Mouse (Mus musculus) stomach, postnatal 0 days (tissue): ENCODE results near the gene Olfr806. TPM values are rescaled to one million over a fixed set of nuclear protein-coding genes. Genes with fewer than 3 reads are reported as not detected.

Source experiments
- ATAC-seq: fragments of 200-750 bp; cut with Nextera tagmentation; 2 replicates; pipeline ENCODE4 v1.8.0; 2017; ENCODE audit not compliant: low FRiP score, low TSS enrichment
- DNase-seq: peaks from one replicate; pipeline ENCODE4 v3.0.0-alpha.2; 2016; ENCODE audit warnings: low spot score
- H3K27ac ChIP-seq: fragments of 300-500 bp; sonication (generic); replicated peaks from 2 replicates; pipeline ENCODE4 v1.5.1; 2014; ENCODE audit warnings: mild to moderate bottlenecking, control low read depth
- H3K27me3 ChIP-seq: fragments of 300-500 bp; sonication (generic); 2 replicates; pipeline ENCODE4 v1.6.1; 2014; ENCODE audit warnings: low read length; ENCODE audit not compliant: control insufficient read depth, insufficient read depth
- H3K36me3 ChIP-seq: fragments of 300-500 bp; sonication (generic); 2 replicates; pipeline ENCODE4 v1.6.1; 2014; ENCODE audit warnings: low read length, mixed read lengths; ENCODE audit not compliant: control insufficient read depth, insufficient read depth
- H3K4me1 ChIP-seq: fragments of 300-500 bp; sonication (generic); replicated peaks from 2 replicates; pipeline ENCODE4 v1.6.1; 2014; ENCODE audit warnings: antibody characterized with exemption; ENCODE audit not compliant: control insufficient read depth, insufficient read depth
- H3K4me2 ChIP-seq: fragments of 300-500 bp; sonication (generic); replicated peaks from 2 replicates; pipeline ENCODE4 v1.6.1; 2014; ENCODE audit warnings: low read depth, mild to moderate bottlenecking, control low read depth, moderate library complexity
- H3K4me3 ChIP-seq: fragments of 300-500 bp; sonication (generic); 2 replicates; pipeline ENCODE4 v1.5.1; 2014; ENCODE audit warnings: low read depth, low read length, control low read depth
- H3K9ac ChIP-seq: fragments of 300-500 bp; sonication (generic); 2 replicates; pipeline ENCODE4 v1.6.1; 2014; ENCODE audit warnings: mild to moderate bottlenecking, low read length, control low read depth, mixed read lengths
- H3K9me3 ChIP-seq: fragments of 300-500 bp; sonication (generic); 2 replicates; pipeline ENCODE4 v1.6.1; 2016; ENCODE audit warnings: low read length; ENCODE audit not compliant: control insufficient read depth
- CTCF ChIP-seq: IDR thresholded peaks from 2 replicates; pipeline ENCODE4 v1.5.1; 2016; ENCODE audit warnings: antibody characterized with exemption, low read depth, mild to moderate bottlenecking, moderate library complexity
- EP300 ChIP-seq: optimal IDR thresholded peaks from 2 replicates; pipeline ENCODE3; 2016; ENCODE audit warnings: antibody characterized with exemption
- WGBS: fragments of 180-500 bp; shearing (Covaris S2); extraction: QIAGEN DNeasy Blood & Tissue Kit; methylation state at CpG from one replicate; pipeline ENCODE4 v1.1.7; 2014; 5-methylcytosine and 5-hydroxymethylcytosine counted together
- microRNA-seq: library from miRNA; unstranded; fragments of <30 nt; microRNA quantifications from one replicate; pipeline ENCODE4, GENCODE M21; 2016
- polyA plus RNA-seq: library from polyadenylated mRNA; unstranded; fragments of >200 nt; fragmentation: Nextera tagmentation; extraction: Ambion mirVana; gene quantifications from 2 replicates; pipeline ENCODE4 v1.2.1, GENCODE M21; 2015

The Olfr806 gene
- polyA plus RNA-seq, 1 experiment from 2014 or later: not detected

- Histone ChIP-seq H3K27me3 (no peaks in the 10 kb centered on the region), H3K4me3 (no peak within 1 kb of the TSS), H3K9me3 (no peaks in the 10 kb centered on the region), H3K4me2 (no peak within 1 kb of the TSS), H3K27ac (no peak within 1 kb of the TSS), H3K9ac (no peak within 1 kb of the TSS), H3K4me1 (no peaks in the 10 kb centered on the region), H3K36me3 (no peaks in the 10 kb centered on the region)
- TF ChIP-seq CTCF (no peak), EP300 (no peak)
- DNase-seq: no peak
- ATAC-seq: no peak
Measured at GRCm38 (mm10) chr10:129702910-129703309, 38.8 kb downstream of the Olfr806 start, which contains the start of gene Olfr804. TSS of gene Olfr804 (plus strand) at chr10:129703210.

GRCm38 (mm10) chr10:129694186-129694585, 47.5 kb downstream of the Olfr806 start, which contains the start of gene Olfr803:
TSS of gene Olfr803 (minus strand) at chr10:129694286.
- 72% methylated on average over 2 of the region's 2 CpGs for WGBS
- H3K27ac ChIP-seq: no peak within 1 kb of the TSS
- no peak for ATAC-seq

GRCm38 (mm10) chr10:129688069-129688468, 53.7 kb downstream of the Olfr806 start, which contains the start of gene Olfr802:
TSS of gene Olfr802 (minus strand) at chr10:129688169.
- ATAC-seq (no peak), DNase-seq (no peak)
- Histone ChIP-seq H3K9me3 (no peaks in the 10 kb centered on the region), H3K9ac (no peak within 1 kb of the TSS), H3K27me3 (no peaks in the 10 kb centered on the region), H3K4me2 (no peak within 1 kb of the TSS), H3K4me3 (no peak within 1 kb of the TSS), H3K4me1 (no peaks in the 10 kb centered on the region), H3K27ac (no peak within 1 kb of the TSS), H3K36me3 (no peaks in the 10 kb centered on the region)
- TF ChIP-seq CTCF: no peak
- TF ChIP-seq EP300: no peak
- WGBS: 34% methylated on average over 1 of the region's 1 CpGs

More at GRCm38 (mm10) chr10:129694186-129694585, 47.5 kb downstream of the Olfr806 start, which contains the start of gene Olfr803:
- Histone ChIP-seq H3K4me1 (no peaks in the 10 kb centered on the region), H3K36me3 (no peaks in the 10 kb centered on the region), H3K9ac (no peak within 1 kb of the TSS), H3K27me3 (no peaks in the 10 kb centered on the region), H3K4me3 (no peak within 1 kb of the TSS), H3K4me2 (no peak within 1 kb of the TSS), H3K9me3 (no peaks in the 10 kb centered on the region)
- no peak for DNase-seq
- TF ChIP-seq EP300 (no peak), CTCF (no peak)

Small RNA genes within 50 kb of the gene (microRNA-seq; reads per million reads assigned to microRNA genes)
- not detected for gene Gm24485

Other genes starting within 250 kb of the Olfr806 start
- gene Olfr790, start 243.4 kb downstream of the Olfr806 start, polyA plus RNA-seq: not detected in 2 replicates
- not detected in 2 replicates for gene Olfr791, start 220.1 kb downstream of the Olfr806 start, polyA plus RNA-seq
- not detected in 2 replicates for gene Olfr792, start 202.8 kb downstream of the Olfr806 start, polyA plus RNA-seq
- gene Olfr794, start 174.3 kb downstream of the Olfr806 start, polyA plus RNA-seq: not detected in 2 replicates
- not detected in 2 replicates for gene Olfr796, start 129.4 kb downstream of the Olfr806 start, polyA plus RNA-seq
- gene Olfr798, start 114.0 kb downstream of the Olfr806 start, polyA plus RNA-seq: not detected in 2 replicates
- gene Olfr799, start 104.4 kb downstream of the Olfr806 start, polyA plus RNA-seq: not detected in 2 replicates
- not detected in 2 replicates for gene Olfr800, start 84.2 kb downstream of the Olfr806 start, polyA plus RNA-seq
- gene Olfr801, start 68.1 kb downstream of the Olfr806 start, polyA plus RNA-seq: 0.02 TPM in 1 of 2 replicates, not detected in the other
- 0.06 TPM in 1 of 2 replicates, not detected in the other for gene Olfr802, start 53.8 kb downstream of the Olfr806 start, polyA plus RNA-seq
- gene Olfr803, start 47.6 kb downstream of the Olfr806 start, polyA plus RNA-seq: not detected in 2 replicates
- gene Olfr804, start 38.7 kb downstream of the Olfr806 start, polyA plus RNA-seq: not detected in 2 replicates
- not detected in 2 replicates for gene Olfr805, start 12.5 kb downstream of the Olfr806 start, polyA plus RNA-seq
- not detected in 2 replicates for gene Olfr807, start 15.9 kb upstream of the Olfr806 start, polyA plus RNA-seq
- 0.07 TPM in 1 of 2 replicates, not detected in the other for gene Olfr808, start 23.6 kb upstream of the Olfr806 start, polyA plus RNA-seq
- not detected in 2 replicates for gene Olfr809, start 32.7 kb upstream of the Olfr806 start, polyA plus RNA-seq
- not detected in 2 replicates for gene Olfr810, start 53.0 kb upstream of the Olfr806 start, polyA plus RNA-seq
- not detected in 2 replicates for gene Olfr811, start 62.5 kb upstream of the Olfr806 start, polyA plus RNA-seq
- not detected in 2 replicates for gene Olfr812, start 104.2 kb upstream of the Olfr806 start, polyA plus RNA-seq
- gene Olfr813, start 113.4 kb upstream of the Olfr806 start, polyA plus RNA-seq: not detected in 2 replicates
- gene Olfr814, start 137.9 kb upstream of the Olfr806 start, polyA plus RNA-seq: not detected in 2 replicates
- 0.11 TPM in 1 of 2 replicates, not detected in the other for gene Olfr815, start 163.9 kb upstream of the Olfr806 start, polyA plus RNA-seq
- gene Olfr816, start 173.7 kb upstream of the Olfr806 start, polyA plus RNA-seq: not detected in 2 replicates
- not detected in 2 replicates for gene Olfr818, start 207.2 kb upstream of the Olfr806 start, polyA plus RNA-seq
- not detected in 2 replicates for gene Olfr819, start 225.3 kb upstream of the Olfr806 start, polyA plus RNA-seq
- not detected in 2 replicates for gene Olfr247, start 234.2 kb upstream of the Olfr806 start, polyA plus RNA-seq
- gene Gm10310, start 243.1 kb upstream of the Olfr806 start, polyA plus RNA-seq: 0.02 TPM in 1 of 2 replicates, not detected in the other